ENCODE assay signal across 7 mouse cellular contexts in the genomic region with DNA sequence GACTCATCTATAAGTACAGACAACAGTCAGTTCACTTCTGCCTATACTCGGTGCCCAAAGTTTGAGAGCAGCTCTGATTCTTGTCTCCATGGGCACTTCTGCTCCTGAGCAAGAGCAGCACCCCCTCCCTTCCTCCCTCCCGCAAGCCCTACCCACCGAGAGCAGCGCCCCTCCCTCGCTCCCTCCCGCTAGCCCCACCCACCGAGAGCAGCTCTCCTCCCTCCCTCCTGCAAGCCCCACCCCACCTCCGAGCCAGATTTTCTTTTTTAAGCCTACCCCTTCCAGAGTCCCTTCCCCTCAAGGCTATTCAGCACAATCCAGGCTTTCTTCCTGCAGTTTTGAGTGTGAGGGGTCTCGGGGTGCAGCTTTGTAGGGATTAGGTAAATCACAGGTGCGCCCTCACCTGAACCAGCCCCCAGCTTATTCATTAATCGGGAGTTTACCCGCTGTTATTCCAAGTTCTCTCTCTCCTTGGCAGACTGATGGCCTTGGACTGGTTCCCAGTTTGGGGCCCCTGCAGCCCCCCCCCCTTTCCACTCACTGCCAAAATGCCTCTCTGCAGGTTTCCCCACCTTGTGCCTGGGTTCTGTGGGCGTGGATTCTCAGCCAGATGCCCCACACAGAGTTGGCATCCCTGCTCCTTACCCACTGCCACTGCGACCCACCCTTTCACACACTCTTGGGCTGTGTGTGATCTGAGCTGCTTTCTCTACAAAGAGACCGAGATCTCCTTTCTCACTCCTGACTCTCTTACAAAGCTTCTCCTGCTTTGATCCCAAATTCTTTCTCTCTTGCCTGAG.
DNase-seq lines count a peak whose midpoint lies in the region; ATAC-seq and TF ChIP-seq lines count a peak whose summit lies in the region.

No protein-coding gene starts in this region.

- peak overlapping the region; percentile 41; the same call in 1 of the 2 replicates for H3K4me3 ChIP-seq in ES-Bruce4 (ENCODE audit: low read depth, low read length)
- peak overlapping the region; percentile 37 for H3K4me3 ChIP-seq in forebrain, embryonic 10.5 days
- peak overlapping the region; percentile 32 for H3K4me3 ChIP-seq in intestine, embryonic 15.5 days (replicated peaks)
- peak overlapping the region; percentile 20 for H3K4me3 ChIP-seq in liver, embryonic 15.5 days (replicated peaks)

- H3K4me2 ChIP-seq in intestine, embryonic 15.5 days (replicated peaks): peak overlapping the region; percentile 65
- H3K4me2 ChIP-seq in liver, embryonic 15.5 days: peak overlapping the region; percentile 45

- 2% methylated on average over 15 of the region's 15 CpGs for WGBS in forebrain, embryonic 10.5 days
- 5% methylated on average over 14 of the region's 15 CpGs for WGBS in intestine, embryonic 15.5 days
- 13% methylated on average over 14 of the region's 15 CpGs for WGBS in liver, embryonic 15.5 days (ENCODE audit: insufficient replicate concordance)

- 0 out of 2 replicates have a peak overlapping the region, but pooled peaks have one; percentile 12 for H3K9ac ChIP-seq in ES-Bruce4 (ENCODE audit: low read depth, poor library complexity, severe bottlenecking)
- H3K9ac ChIP-seq in intestine, embryonic 15.5 days: peak overlapping the region; percentile 30; the same call in 1 of the 2 replicates
- H3K9ac ChIP-seq in liver, embryonic 15.5 days: no peak overlapping the region

- no peak for TF ChIP-seq POLR2A in ES-Bruce4 (IDR thresholded peaks at IDR 0.05; ENCODE audit: insufficient read depth, low read length)

- TF ChIP-seq EP300 in ES-Bruce4 (IDR thresholded peaks at IDR 0.05; ENCODE audit: insufficient read depth, low read depth, low read length): no peak

- DNase-seq in CD4-positive helper T cell, adult 2 months (ENCODE audit: low read depth, low spot score): peak; percentile 54
- DNase-seq in forebrain, embryonic 10.5 days (ENCODE audit: extremely low spot score, low spot score): peak; percentile 75
- DNase-seq in neural tube, embryonic 10.5 days (ENCODE audit: extremely low spot score, low spot score): peak; percentile 51
- no peak for DNase-seq in c-Kit-positive CD71-positive TER-119-positive erythroid progenitor cells, embryonic 14.5 days (ENCODE audit: low spot score)

- no peaks in the 10 kb centered on the region for H3K36me3 ChIP-seq in ES-Bruce4 (ENCODE audit: control insufficient read depth, insufficient read depth, low read length, poor library complexity, severe bottlenecking)
- H3K36me3 ChIP-seq in forebrain, embryonic 10.5 days (replicated peaks): no peaks in the 10 kb centered on the region
- no peaks in the 10 kb centered on the region for H3K36me3 ChIP-seq in intestine, embryonic 15.5 days
- no peaks in the 10 kb centered on the region for H3K36me3 ChIP-seq in liver, embryonic 15.5 days (replicated peaks)

- H3K9me3 ChIP-seq in ES-Bruce4 (replicated peaks; ENCODE audit: control insufficient read depth, insufficient read depth, low read length, poor library complexity, severe bottlenecking): no peaks in the 10 kb centered on the region
- no peaks in the 10 kb centered on the region for H3K9me3 ChIP-seq in forebrain, embryonic 10.5 days
- H3K9me3 ChIP-seq in intestine, embryonic 15.5 days: no peaks in the 10 kb centered on the region
- no peaks in the 10 kb centered on the region for H3K9me3 ChIP-seq in liver, embryonic 15.5 days (replicated peaks)

- no peaks in the 10 kb centered on the region for H3K4me1 ChIP-seq in ES-Bruce4 (ENCODE audit: control insufficient read depth, insufficient read depth, low read length)
- H3K4me1 ChIP-seq in forebrain, embryonic 10.5 days: peaks cover 29% of the 10 kb centered on the region
- peaks cover 23% of the 10 kb centered on the region for H3K4me1 ChIP-seq in intestine, embryonic 15.5 days (replicated peaks)
- H3K4me1 ChIP-seq in liver, embryonic 15.5 days (replicated peaks): peaks cover 26% of the 10 kb centered on the region

- H3K27ac ChIP-seq in ES-Bruce4 (ENCODE audit: insufficient read depth, low read length): no peak overlapping the region
- H3K27ac ChIP-seq in forebrain, embryonic 10.5 days: peak overlapping the region; percentile 60
- H3K27ac ChIP-seq in intestine, embryonic 15.5 days: peak overlapping the region; percentile 83
- H3K27ac ChIP-seq in liver, embryonic 15.5 days (replicated peaks): no peak overlapping the region

- peak; percentile 87 for ATAC-seq in intestine, embryonic 15.5 days
- peak; percentile 40; the same call in 1 of the 2 replicates for ATAC-seq in liver, embryonic 15.5 days (ENCODE audit: insufficient read depth)

- no peaks in the 10 kb centered on the region for H3K27me3 ChIP-seq in ES-Bruce4 (ENCODE audit: control insufficient read depth, insufficient read depth, low read length, poor library complexity, severe bottlenecking)
- H3K27me3 ChIP-seq in forebrain, embryonic 10.5 days (ENCODE audit: poor library complexity, severe bottlenecking): peaks cover 45% of the 10 kb centered on the region
- no peaks in the 10 kb centered on the region for H3K27me3 ChIP-seq in intestine, embryonic 15.5 days (replicated peaks)
- H3K27me3 ChIP-seq in liver, embryonic 15.5 days: peaks cover 8% of the 10 kb centered on the region; the same call in 1 of the 2 replicates

- no peak for TF ChIP-seq CTCF in ES-Bruce4 (IDR thresholded peaks at IDR 0.05; ENCODE audit: low read depth, low read length)

Comparison
In these comparisons a context has a peak if more than half of its experiments do, and no peak if none do; other contexts are left out.
1. H3K27ac ChIP-seq: peak in forebrain, embryonic 10.5 days (single experiment) and intestine, embryonic 15.5 days (single experiment); none in ES-Bruce4 (single experiment) and liver, embryonic 15.5 days (single experiment).
2. Peak in every context shown above with its lines, with median percentiles within 50 percentile points of each other: H3K4me3 ChIP-seq.